ENCODE assay signal across 12 mouse cellular contexts in genomic region chr5:111772127-111772526, GRCm38 (mm10). TPM values are rescaled to one million over a fixed set of nuclear protein-coding genes. Genes with fewer than 3 reads are reported as not detected.
DNase-seq lines count a peak whose midpoint lies in the region; ATAC-seq lines count a peak whose summit lies in the region.
"Had no signal": no experiment of that assay in that cellular context is flagged by ENCODE, and none has a peak within 500 bp of the region (broad histone marks: within the 10 kb centered on the region; RNA-seq: fewer than 3 reads in every experiment).

No protein-coding gene starts in this region.

- peaks cover 37% of the 10 kb centered on the region for H3K4me1 ChIP-seq in kidney, embryonic 15.5 days
- H3K4me1 ChIP-seq in embryonic facial prominence, embryonic 12.5 days = peaks cover 54% of the 10 kb centered on the region
- peaks cover 19% of the 10 kb centered on the region for H3K4me1 ChIP-seq in hindbrain, embryonic 11.5 days (replicated peaks; ENCODE audit: control insufficient read depth, insufficient read depth, low read length)
- H3K4me1 ChIP-seq in midbrain, embryonic 15.5 days = peaks cover 37% of the 10 kb centered on the region

- WGBS in kidney, embryonic 15.5 days = 8% methylated on average over 8 of the region's 8 CpGs
- 10% methylated on average over 8 of the region's 8 CpGs for WGBS in embryonic facial prominence, embryonic 12.5 days
- 19% methylated on average over 8 of the region's 8 CpGs for WGBS in hindbrain, embryonic 11.5 days
- WGBS in midbrain, embryonic 15.5 days = 6% methylated on average over 8 of the region's 8 CpGs

- no peaks in the 10 kb centered on the region for H3K9me3 ChIP-seq in kidney, embryonic 15.5 days (replicated peaks)
- no peaks in the 10 kb centered on the region for H3K9me3 ChIP-seq in embryonic facial prominence, embryonic 12.5 days
- H3K9me3 ChIP-seq in hindbrain, embryonic 11.5 days (ENCODE audit: control insufficient read depth, low read length) = no peaks in the 10 kb centered on the region; the same call in 1 of the 2 replicates
- no peaks in the 10 kb centered on the region for H3K9me3 ChIP-seq in midbrain, embryonic 15.5 days

- H3K27ac ChIP-seq in kidney, embryonic 15.5 days = peak overlapping the region; percentile 74
- H3K27ac ChIP-seq in embryonic facial prominence, embryonic 12.5 days = peak overlapping the region; percentile 75
- peak overlapping the region; percentile 4 for H3K27ac ChIP-seq in hindbrain, embryonic 11.5 days (ENCODE audit: low read depth, low read length)
- peak overlapping the region; percentile 70 for H3K27ac ChIP-seq in midbrain, embryonic 15.5 days

- DNase-seq in kidney, postnatal 36 days = no peak
- peak; percentile 50 for DNase-seq in hindbrain, embryonic 11.5 days (ENCODE audit: low spot score)
- DNase-seq in layer of hippocampus, postnatal 36 days = no peak
- DNase-seq in adrenal gland, adult (ENCODE audit: inconsistent age in 2 of 2, low spot score in 1 of 2) = no peak
- DNase-seq in spleen, postnatal 14 days (ENCODE audit: low spot score in 2 of 2) = no peak
- DNase-seq: cerebellum, adult 9-10 months; right cerebral cortex, postnatal 4 days had no signal

- H3K4me3 ChIP-seq in kidney, embryonic 15.5 days (replicated peaks) = no peak overlapping the region
- H3K4me3 ChIP-seq in embryonic facial prominence, embryonic 12.5 days = no peak overlapping the region
- no peak overlapping the region for H3K4me3 ChIP-seq in hindbrain, embryonic 11.5 days (ENCODE audit: low read depth, low read length)
- no peak overlapping the region for H3K4me3 ChIP-seq in midbrain, embryonic 15.5 days

- no peak overlapping the region for H3K4me2 ChIP-seq in kidney, embryonic 15.5 days
- H3K4me2 ChIP-seq in embryonic facial prominence, embryonic 12.5 days (replicated peaks) = no peak overlapping the region
- no peak overlapping the region for H3K4me2 ChIP-seq in hindbrain, embryonic 11.5 days (replicated peaks; ENCODE audit: low read depth, low read length)
- H3K4me2 ChIP-seq in midbrain, embryonic 15.5 days = no peak overlapping the region

- peaks cover 3% of the 10 kb centered on the region for H3K27me3 ChIP-seq in kidney, embryonic 15.5 days
- no peaks in the 10 kb centered on the region for H3K27me3 ChIP-seq in embryonic facial prominence, embryonic 12.5 days
- H3K27me3 ChIP-seq in hindbrain, embryonic 11.5 days (ENCODE audit: control insufficient read depth, insufficient read depth, low read length) = no peaks in the 10 kb centered on the region
- H3K27me3 ChIP-seq in midbrain, embryonic 15.5 days (replicated peaks) = no peaks in the 10 kb centered on the region

- H3K36me3 ChIP-seq in kidney, embryonic 15.5 days = no peaks in the 10 kb centered on the region
- no peaks in the 10 kb centered on the region for H3K36me3 ChIP-seq in embryonic facial prominence, embryonic 12.5 days
- no peaks in the 10 kb centered on the region for H3K36me3 ChIP-seq in hindbrain, embryonic 11.5 days (ENCODE audit: control insufficient read depth, insufficient read depth, low read length)
- H3K36me3 ChIP-seq in midbrain, embryonic 15.5 days (replicated peaks) = no peaks in the 10 kb centered on the region

- ATAC-seq in kidney, embryonic 15.5 days (replicated peaks; ENCODE audit: low FRiP score) = 0 out of 2 replicates have a peak, but pooled peaks have one; percentile 9
- ATAC-seq in embryonic facial prominence, embryonic 12.5 days (ENCODE audit: insufficient number of reproducible peaks, insufficient read depth, low FRiP score, low TSS enrichment) = no peak
- 0 out of 2 replicates have a peak, but pooled peaks have one; percentile 23 for ATAC-seq in hindbrain, embryonic 11.5 days (ENCODE audit: low FRiP score)
- ATAC-seq in midbrain, embryonic 15.5 days (replicated peaks) = no peak

- 0 out of 2 replicates have a peak overlapping the region, but pooled peaks have one; percentile 2 for H3K9ac ChIP-seq in kidney, embryonic 15.5 days
- no peak overlapping the region for H3K9ac ChIP-seq in embryonic facial prominence, embryonic 12.5 days
- H3K9ac ChIP-seq in hindbrain, embryonic 11.5 days (ENCODE audit: low read depth, low read length) = no peak overlapping the region
- no peak overlapping the region for H3K9ac ChIP-seq in midbrain, embryonic 15.5 days

RNA-seq across cellular contexts. Expression of gene Gm26897, which starts 38.4 kb away (rescaled TPM):
- not detected in 2 replicates for polyA plus RNA-seq in kidney, embryonic 15.5 days (2015; fragmentation: Nextera tagmentation; extraction: Ambion mirVana)
- polyA plus RNA-seq in embryonic facial prominence, embryonic 12.5 days (2016; fragmentation: Nextera tagmentation; extraction: Ambion mirVana) = not detected in 2 replicates
- polyA plus RNA-seq in hindbrain, embryonic 11.5 days (2014; fragmentation: Nextera tagmentation; extraction: Ambion mirVana) = not detected in 2 replicates
- not detected in 2 replicates for polyA plus RNA-seq in midbrain, embryonic 15.5 days (2015; fragmentation: Nextera tagmentation; extraction: Ambion mirVana)
- total RNA-seq in layer of hippocampus, postnatal 36 days (2021) = not detected
- total RNA-seq: monocyte, adult 5-6 weeks had no signal
- polyA plus RNA-seq: limb, embryonic 11.5 days had no signal

Comparison
In these comparisons a context has a peak if more than half of its experiments do, and no peak if none do; other contexts are left out.
1. ATAC-seq: peak in kidney, embryonic 15.5 days (single experiment) and hindbrain, embryonic 11.5 days (single experiment); none in embryonic facial prominence, embryonic 12.5 days (single experiment) and midbrain, embryonic 15.5 days (single experiment).
2. H3K27ac ChIP-seq: peak in every context shown above with its lines; median percentile 75 in embryonic facial prominence, embryonic 12.5 days; 74 in kidney, embryonic 15.5 days; 70 in midbrain, embryonic 15.5 days; 4 in hindbrain, embryonic 11.5 days.